Mouse (Mus musculus) midbrain, postnatal 0 days (tissue): ENCODE measurements at regions not wholly inside any gene's neighbourhood (a gene's known extent, or its start where the extent isn't known, plus 50 kb on each side); places are given as distances from the start of the nearest gene placed in this dataset.

Experiments
- ATAC-seq: fragments of 200-750 bp; cut with Nextera tagmentation; 2 replicates; pipeline ENCODE4 v1.8.0; 2017; ENCODE audit warnings: moderate number of reproducible peaks, mild to moderate bottlenecking, moderate TSS enrichment, moderate library complexity; ENCODE audit not compliant: low FRiP score
- DNase-seq: peaks from one replicate; pipeline ENCODE4 v3.0.0-alpha.2; 2015; ENCODE audit warnings: low spot score
- H3K27ac ChIP-seq: fragments of 300-500 bp; sonication (generic); 2 replicates; pipeline ENCODE4 v1.5.1; 2014; ENCODE audit warnings: low read depth, mild to moderate bottlenecking, low read length, mixed read lengths
- H3K27me3 ChIP-seq: fragments of 300-500 bp; sonication (generic); 2 replicates; pipeline ENCODE4 v1.6.1; 2014; ENCODE audit warnings: low read length, control low read depth, mixed read lengths; ENCODE audit not compliant: insufficient read depth
- H3K36me3 ChIP-seq: fragments of 300-500 bp; sonication (generic); 2 replicates; pipeline ENCODE4 v1.6.1; 2014; ENCODE audit warnings: low read length, control low read depth, mixed read lengths; ENCODE audit not compliant: insufficient read depth
- H3K4me1 ChIP-seq: fragments of 300-500 bp; sonication (generic); 2 replicates; pipeline ENCODE4 v1.6.1; 2014; ENCODE audit warnings: mild to moderate bottlenecking, control low read depth, antibody characterized with exemption, low read length, mixed read lengths; ENCODE audit not compliant: insufficient read depth
- H3K4me2 ChIP-seq: fragments of 300-500 bp; sonication (generic); 2 replicates; pipeline ENCODE4 v1.6.1; 2014; ENCODE audit warnings: low read depth, mild to moderate bottlenecking, low read length, mixed read lengths; ENCODE audit not compliant: poor library complexity, severe bottlenecking
- H3K4me3 ChIP-seq: fragments of 300-500 bp; sonication (generic); 2 replicates; pipeline ENCODE4 v1.5.1; 2014; ENCODE audit warnings: low read depth, mild to moderate bottlenecking, low read length, moderate library complexity
- H3K9ac ChIP-seq: fragments of 300-500 bp; sonication (generic); replicated peaks from 2 replicates; pipeline ENCODE4 v1.6.1; 2014; ENCODE audit warnings: mild to moderate bottlenecking, low read length, moderate library complexity, mixed read lengths; ENCODE audit not compliant: poor library complexity, severe bottlenecking
- H3K9me3 ChIP-seq: fragments of 300-500 bp; sonication (generic); 2 replicates; pipeline ENCODE4 v1.6.1; 2016; ENCODE audit warnings: low read length, control low read depth
- CTCF ChIP-seq: IDR thresholded peaks from 2 replicates; pipeline ENCODE4 v1.5.1; 2016; ENCODE audit warnings: antibody characterized with exemption, mild to moderate bottlenecking
- WGBS: fragments of 180-500 bp; shearing (Covaris S2); extraction: QIAGEN DNeasy Blood & Tissue Kit; methylation state at CpG from one replicate; pipeline ENCODE4 v1.1.7; 2014; 5-methylcytosine and 5-hydroxymethylcytosine counted together

DNA sequence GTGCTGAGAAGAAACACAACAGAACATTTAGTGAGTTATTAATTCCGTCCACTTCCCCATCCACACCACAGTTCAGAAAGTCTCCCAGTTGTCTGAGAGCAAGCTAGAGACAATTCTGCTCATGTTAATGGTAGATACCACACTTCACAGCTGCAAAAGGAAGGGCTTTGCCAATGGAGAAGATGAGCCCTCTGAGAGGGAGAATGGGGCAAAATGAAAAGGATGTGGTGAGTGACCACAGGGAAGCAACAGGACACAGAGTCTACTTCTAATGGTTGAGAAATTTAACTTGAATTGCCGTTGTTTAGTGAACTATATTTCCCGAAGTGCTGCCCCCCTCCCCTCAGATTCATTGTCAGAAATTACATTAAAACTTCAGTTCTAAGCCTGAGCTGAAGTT, 582.7 kb downstream of the Lmo4 start:
- no peaks in the 10 kb centered on the region for H3K4me1 ChIP-seq
- DNase-seq (no peak), ATAC-seq (no peak)
- H3K36me3 ChIP-seq: no peaks in the 10 kb centered on the region
- TF ChIP-seq CTCF: no peak
- no peaks in the 10 kb centered on the region for H3K9me3 ChIP-seq
- no peak overlapping the region for H3K4me2 ChIP-seq
- no peak overlapping the region for H3K4me3 ChIP-seq
- no peaks in the 10 kb centered on the region for H3K27me3 ChIP-seq
- H3K9ac ChIP-seq: no peak overlapping the region
- H3K27ac ChIP-seq: no peak overlapping the region
- 89% methylated on average over 3 of the region's 3 CpGs for WGBS

DNA sequence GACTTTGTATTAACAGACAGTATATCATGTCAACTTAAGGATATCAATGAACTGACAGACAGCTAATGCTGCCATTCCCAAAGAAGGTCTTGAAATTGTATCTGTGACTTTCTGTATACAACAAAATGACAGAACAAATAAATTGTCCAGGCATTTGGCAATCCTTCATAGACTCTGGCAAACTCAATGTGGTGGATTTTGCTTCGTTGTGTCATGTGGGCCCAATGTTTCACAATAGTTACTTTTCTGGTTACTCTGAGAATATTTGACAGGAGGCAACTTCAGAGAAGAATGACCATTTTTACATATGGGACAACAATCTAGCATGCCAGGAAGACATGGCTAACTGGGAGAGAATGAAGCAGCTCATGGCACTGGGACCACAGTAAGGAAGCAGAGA, 585.9 kb downstream of the Lmo4 start:
- H3K9ac ChIP-seq: no peak overlapping the region
- H3K4me3 ChIP-seq: no peak overlapping the region
- no peaks in the 10 kb centered on the region for H3K27me3 ChIP-seq
- no peaks in the 10 kb centered on the region for H3K36me3 ChIP-seq
- DNase-seq (no peak), ATAC-seq (no peak)
- WGBS: 89% methylated on average over 1 of the region's 1 CpGs
- TF ChIP-seq CTCF: no peak
- H3K4me1 ChIP-seq: no peaks in the 10 kb centered on the region
- H3K9me3 ChIP-seq: no peaks in the 10 kb centered on the region
- no peak overlapping the region for H3K4me2 ChIP-seq
- H3K27ac ChIP-seq: no peak overlapping the region

DNA sequence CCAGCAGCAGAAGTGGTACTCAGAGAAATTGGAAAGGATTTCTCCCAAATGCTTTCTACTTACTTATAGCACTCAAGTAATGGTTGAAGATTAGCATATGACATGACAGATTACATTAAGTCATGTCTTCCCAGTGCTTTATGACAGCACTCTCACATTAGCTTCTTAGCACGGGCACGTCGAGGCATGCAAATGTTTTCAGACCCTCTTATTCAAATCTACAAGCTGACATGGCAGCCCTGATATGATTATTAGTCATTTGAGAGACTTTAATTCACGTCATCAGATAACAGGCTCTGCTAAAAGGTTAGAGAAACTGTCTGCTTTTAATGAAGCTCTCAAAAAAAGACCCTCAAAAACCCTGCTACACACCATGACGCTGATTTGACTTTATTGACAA, 590.1 kb downstream of the Lmo4 start:
- no peak for TF ChIP-seq CTCF
- no peak for ATAC-seq
- Histone ChIP-seq H3K27me3 (no peaks in the 10 kb centered on the region), H3K36me3 (no peaks in the 10 kb centered on the region), H3K4me2 (no peak overlapping the region), H3K4me3 (no peak overlapping the region), H3K9me3 (no peaks in the 10 kb centered on the region), H3K9ac (no peak overlapping the region), H3K4me1 (no peaks in the 10 kb centered on the region), H3K27ac (no peak overlapping the region)
- 56% methylated on average over 5 of the region's 5 CpGs for WGBS
- DNase-seq: no peak

DNA sequence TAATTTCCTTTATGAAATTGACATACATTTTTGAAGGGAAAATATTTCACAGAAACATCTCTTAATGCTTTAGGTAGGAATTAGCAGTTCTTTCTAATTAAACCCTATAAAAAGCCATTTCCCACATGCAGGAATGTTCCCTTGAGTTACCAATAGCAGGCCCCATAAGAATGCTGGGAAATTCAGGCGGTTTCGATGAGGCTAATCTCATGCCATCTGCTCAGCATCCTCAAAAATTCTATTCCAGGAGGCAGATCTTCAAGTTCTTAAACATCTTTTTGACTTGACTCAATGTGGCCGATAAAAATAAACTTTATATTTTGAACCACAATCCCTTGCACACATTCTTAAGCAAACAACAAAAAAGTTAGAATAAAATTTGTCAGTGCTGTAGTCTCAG, 591.0 kb downstream of the Lmo4 start:
- TF ChIP-seq CTCF: no peak
- WGBS: 94% methylated on average over 3 of the region's 3 CpGs
- no peak overlapping the region for H3K4me3 ChIP-seq
- H3K4me1 ChIP-seq: no peaks in the 10 kb centered on the region
- H3K9ac ChIP-seq: no peak overlapping the region
- no peak overlapping the region for H3K27ac ChIP-seq
- no peak for ATAC-seq
- no peaks in the 10 kb centered on the region for H3K27me3 ChIP-seq
- H3K4me2 ChIP-seq: no peak overlapping the region
- DNase-seq: no peak
- H3K9me3 ChIP-seq: no peaks in the 10 kb centered on the region
- no peaks in the 10 kb centered on the region for H3K36me3 ChIP-seq

DNA sequence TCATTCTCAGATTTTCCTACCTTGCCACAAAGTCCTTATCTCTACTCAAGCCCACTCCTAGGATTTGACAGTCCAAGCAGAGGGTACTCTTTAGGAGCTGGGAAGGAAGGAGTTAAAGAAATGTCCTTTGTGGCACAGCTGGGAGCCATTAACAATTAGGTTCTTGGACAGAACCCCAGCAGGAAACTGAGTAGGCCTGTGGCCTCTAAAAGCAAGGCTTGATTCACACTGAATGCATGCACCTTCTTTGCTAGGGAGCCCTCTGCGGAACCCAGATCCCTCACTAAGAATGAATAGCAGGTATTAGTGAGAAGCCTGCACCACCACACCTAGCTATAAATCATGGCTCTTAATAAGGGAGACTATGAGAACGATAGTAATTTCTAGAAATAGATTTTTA, 595.3 kb downstream of the Lmo4 start:
- TF ChIP-seq CTCF: no peak
- WGBS: 42% methylated on average over 2 of the region's 2 CpGs
- H3K27ac ChIP-seq: no peak overlapping the region
- DNase-seq: no peak
- no peaks in the 10 kb centered on the region for H3K9me3 ChIP-seq
- no peaks in the 10 kb centered on the region for H3K4me1 ChIP-seq
- H3K36me3 ChIP-seq: no peaks in the 10 kb centered on the region
- H3K4me2 ChIP-seq: no peak overlapping the region
- H3K4me3 ChIP-seq: no peak overlapping the region
- ATAC-seq: no peak
- no peaks in the 10 kb centered on the region for H3K27me3 ChIP-seq
- no peak overlapping the region for H3K9ac ChIP-seq

DNA sequence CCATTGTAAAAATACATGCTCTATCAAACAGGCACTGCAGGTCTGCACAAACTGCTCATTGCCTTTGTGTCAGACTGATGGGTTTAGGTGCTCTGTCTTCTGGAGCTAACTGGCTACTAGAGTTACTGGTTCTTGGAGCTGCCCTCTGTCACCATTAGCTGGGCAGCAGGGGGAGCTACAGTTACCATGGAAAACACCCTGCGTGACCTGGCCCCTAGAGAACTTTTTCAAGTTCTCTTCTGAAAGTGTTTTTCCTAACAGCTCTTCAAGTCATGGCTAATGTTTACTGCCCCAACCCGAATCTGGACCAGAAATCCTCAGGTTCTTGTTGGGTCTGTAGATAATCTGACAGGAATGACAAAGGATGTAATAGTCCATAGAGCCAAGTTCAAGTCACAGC, 605.9 kb downstream of the Lmo4 start:
- TF ChIP-seq CTCF: peak; percentile 41
- Histone ChIP-seq H3K4me1 (0 out of 2 replicates have a peak, but pooled peaks cover 7% of the 10 kb centered on the region), H3K27ac (no peak overlapping the region), H3K27me3 (no peaks in the 10 kb centered on the region), H3K9ac (no peak overlapping the region), H3K36me3 (no peaks in the 10 kb centered on the region), H3K4me2 (no peak overlapping the region), H3K4me3 (no peak overlapping the region), H3K9me3 (no peaks in the 10 kb centered on the region)
- DNase-seq: no peak
- ATAC-seq: no peak
- WGBS: 58% methylated on average over 2 of the region's 2 CpGs
